Mouse (Mus musculus) kidney, adult 8-10 months (tissue): Measurements from ENCODE around the gene Pomgnt1.
A peak's percentile ranks its signal among the peaks of the same experiment; 100 is the strongest.

Source experiments
- DNase-seq, 2 experiments: peaks; one replicate each; pipeline ENCODE4 v3.0.0; 2022

Pomgnt1 gene

DNA sequence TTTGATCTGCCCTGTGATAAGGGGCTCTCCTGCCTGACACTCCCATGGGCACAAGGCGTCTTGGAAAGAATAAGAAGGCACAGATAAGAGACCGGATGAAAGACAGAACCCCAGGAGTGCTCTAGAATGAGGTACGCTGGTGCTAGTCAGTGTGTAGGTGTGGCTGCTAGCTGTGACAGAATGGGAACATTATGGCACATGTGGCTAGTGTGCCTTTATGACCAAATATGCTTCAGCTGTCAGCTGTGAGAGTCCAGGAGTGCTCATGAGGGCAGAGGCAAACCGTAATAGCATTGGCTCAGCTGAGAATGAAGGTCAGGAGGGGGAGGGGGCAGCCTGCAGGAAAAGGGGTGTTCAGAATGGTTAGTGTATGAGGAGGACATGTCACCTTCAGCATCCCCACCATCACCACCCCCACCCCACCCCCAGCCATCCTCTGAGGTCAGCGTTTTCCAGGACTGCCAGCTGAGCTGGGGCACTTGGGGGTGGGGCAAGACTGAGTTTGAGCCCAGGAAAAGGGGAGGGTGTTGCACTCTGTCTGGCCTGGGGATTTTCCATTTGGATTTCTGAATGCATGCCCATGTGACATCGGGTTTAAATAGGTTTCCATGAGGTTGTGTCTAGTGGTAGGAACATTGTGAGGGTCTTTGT is 51.0 kb downstream of the Pomgnt1 start:
- peak; percentile 61 to 79 for DNase-seq

- no peak for DNase-seq
Measured at GRCm38 (mm10) chr4:116175136-116175535, 51.5 kb downstream of the Pomgnt1 start.

DNA sequence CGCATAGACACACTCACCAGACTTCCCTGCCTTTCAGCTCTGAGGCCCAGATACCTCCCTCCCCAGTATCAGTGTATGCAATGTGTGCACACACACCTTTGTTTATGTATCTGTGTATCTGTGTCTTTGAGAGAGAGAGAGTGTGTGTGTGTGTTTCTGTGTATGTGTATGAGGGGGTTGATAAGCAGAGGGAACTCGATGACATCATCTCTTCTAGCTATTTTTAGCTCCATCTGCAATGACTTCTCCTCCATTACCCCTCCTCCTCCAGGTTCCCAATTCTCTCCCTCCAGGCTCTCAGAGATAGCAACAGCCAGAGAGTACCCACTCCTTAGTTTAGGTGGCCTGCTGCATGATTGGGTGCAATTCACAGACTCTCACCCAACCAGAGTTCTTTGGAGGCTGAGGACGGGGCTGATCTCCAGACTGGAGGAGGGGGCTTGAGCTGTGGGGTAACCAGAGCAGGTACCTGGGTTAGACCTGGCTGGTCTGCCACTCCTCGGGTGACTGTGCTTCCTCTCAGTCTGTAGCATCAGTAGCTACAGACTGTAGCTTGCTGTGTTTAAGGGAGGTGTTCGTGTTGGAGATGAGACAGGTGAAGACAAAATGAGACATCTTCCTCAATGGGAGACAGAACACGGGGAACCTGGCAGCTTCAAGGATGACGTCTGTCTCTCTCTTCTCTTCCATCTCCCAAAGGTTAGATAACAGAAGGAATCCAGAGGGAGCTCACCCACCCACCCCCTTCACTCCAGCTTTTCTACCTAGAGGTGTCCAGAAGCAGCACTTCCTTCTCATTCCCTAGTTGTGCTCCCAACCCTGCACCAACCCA is 52.3 kb downstream of the Pomgnt1 start:
- no peak for DNase-seq

- DNase-seq: peak; percentile 77 to 86
Measured at GRCm38 (mm10) chr4:116176543-116176988, 52.9 kb downstream of the Pomgnt1 start.

DNA sequence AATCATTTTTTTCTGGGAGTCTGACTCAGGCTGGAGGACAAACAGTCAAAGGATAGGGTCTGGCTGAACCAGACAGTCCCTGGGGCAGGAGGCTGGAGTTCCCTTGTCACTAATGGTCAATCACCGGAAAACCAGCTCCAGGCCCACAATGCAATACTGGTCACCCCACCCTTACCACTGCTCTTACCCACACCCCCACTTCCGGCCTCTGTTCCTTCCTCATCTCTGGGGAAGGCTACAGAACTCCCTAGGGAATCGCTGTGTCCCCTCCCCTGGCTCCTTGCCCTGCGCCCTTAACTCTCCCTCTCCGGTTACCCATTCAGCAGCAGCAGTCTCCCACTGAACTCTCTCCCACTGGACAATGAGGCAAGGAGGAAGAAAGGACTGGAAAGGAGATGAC is 53.5 kb downstream of the Pomgnt1 start:
- DNase-seq: peak; percentile 81 to 84

GRCm38 (mm10) chr4:116182079-116182478 is 58.4 kb downstream of the Pomgnt1 start:
- no peak for DNase-seq

GRCm38 (mm10) chr4:116182745-116183144 is 59.1 kb downstream of the Pomgnt1 start:
- peak in 1 of 2 experiments; percentile 39 for DNase-seq

DNA sequence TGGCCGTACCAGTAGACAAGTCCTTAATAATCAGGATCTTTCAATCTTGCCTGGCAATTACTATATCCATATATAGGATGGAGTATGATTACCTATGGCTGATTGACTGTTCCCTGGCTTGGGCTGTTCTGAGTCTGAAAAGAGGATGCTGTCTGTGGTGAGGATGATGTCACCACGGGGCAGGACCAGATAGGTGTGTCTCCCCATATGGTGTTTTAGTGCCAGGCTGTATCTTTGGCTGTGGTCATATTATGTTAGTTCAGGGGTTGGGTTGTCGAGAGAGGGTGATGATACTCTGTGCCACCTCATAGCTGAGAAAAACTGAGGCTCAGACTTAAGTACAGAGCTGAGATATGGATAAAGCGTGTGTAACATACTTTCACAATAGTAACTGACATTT is 61.4 kb downstream of the Pomgnt1 start:
- no peak for DNase-seq

DNA sequence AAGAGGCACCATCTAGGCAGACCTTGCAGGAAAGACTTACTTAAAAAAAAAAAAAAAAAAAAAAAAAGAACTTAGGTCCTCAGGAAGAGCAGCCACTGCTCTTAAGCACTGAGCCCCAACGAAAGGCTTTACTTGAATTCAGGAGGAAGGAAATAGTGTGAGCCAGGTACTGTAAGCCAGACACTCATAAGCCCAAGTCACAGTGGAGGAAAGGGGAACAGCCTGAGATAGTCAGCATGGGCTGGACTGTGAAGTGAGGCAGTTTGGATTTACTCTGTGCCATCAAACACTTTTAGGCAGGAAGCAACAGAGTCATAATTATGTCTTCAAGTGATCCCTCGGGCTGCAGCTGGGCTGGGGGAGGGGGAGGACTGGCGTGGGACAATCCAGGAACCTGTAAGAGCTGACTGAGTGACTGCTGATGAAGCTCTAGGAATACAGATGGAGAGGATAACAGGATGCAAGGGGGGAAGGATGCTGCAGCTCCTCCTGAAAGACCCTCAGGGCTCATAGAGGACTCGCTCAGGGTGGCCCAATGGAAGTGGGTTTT is 68.7 kb downstream of the Pomgnt1 start:
- peak in 1 of 2 experiments; percentile 11 for DNase-seq

DNA sequence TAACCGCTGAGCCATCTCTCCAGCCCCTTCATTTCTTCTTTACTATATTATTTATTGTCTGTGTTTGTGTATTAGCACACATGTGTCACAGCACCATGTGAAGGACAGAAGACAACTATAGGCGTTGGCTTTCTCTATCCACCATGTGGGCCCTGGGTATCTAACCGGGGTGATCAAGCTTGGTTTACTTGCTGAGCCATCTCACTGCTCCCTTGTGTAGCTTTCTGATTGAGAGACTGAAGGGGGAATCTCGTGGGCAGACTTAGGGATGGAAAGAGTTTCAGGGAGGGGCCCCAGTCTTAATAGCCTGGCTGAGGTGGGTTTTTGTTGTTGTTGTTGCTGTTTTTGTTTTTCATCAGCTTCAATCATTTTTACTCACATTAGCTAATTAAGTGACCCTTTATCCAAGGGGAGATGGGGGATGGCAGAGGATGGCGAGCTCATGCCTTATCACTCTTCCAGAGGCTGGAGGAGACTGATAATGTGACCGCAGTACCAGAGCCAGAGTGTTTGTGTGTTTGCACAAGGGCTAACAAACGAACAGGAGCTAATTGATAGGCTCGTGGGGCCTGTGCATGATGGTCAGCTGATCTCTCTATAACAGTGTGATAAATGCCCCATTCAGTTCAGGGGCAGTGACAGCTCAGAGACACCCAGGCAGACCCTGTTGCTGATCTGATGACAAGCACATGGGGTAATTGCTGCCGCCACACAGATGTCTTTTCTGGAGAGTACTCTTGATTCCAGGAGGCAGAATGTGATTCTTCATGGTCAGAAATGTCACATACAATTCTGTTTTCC is 70.1 kb downstream of the Pomgnt1 start:
- DNase-seq: no peak

DNA sequence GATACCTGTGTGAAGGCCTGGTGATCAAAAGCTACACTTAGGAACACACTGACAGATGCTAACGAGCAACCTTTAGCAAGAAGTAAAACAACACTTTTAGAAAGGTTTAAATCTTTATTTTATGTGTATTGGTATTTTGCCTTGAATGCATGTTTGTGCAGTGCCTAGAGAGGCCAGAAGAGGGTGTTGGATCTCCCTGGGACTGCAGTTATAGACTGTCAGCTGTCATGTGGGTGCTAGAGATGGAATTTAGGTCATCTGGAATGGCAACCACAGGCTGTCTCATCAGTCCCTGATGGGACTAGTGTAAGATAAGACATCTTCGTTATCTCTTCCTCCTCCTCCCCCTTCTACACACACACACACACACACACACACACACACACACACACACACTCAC is 74.8 kb downstream of the Pomgnt1 start:
- DNase-seq: no peak

DNA sequence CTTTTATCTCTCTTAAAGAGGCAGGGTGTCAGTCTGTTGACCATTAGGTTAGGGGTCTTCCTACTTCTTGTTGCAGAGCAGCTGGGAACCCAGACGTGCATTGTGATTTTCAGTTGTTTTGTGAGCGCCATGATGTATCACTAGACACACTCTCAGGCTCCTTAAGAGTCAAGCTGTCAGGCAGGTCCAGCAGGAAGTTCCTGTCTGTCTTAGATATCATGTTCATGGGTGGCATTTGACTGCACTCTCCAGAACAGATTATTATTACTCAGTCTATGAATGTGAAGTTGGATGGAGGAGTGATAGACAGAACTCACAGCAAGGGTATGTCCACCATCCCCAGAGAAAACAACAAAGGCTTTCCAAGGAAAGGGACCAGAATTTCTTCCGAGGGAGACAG is 80.8 kb downstream of the Pomgnt1 start:
- DNase-seq: no peak

DNA sequence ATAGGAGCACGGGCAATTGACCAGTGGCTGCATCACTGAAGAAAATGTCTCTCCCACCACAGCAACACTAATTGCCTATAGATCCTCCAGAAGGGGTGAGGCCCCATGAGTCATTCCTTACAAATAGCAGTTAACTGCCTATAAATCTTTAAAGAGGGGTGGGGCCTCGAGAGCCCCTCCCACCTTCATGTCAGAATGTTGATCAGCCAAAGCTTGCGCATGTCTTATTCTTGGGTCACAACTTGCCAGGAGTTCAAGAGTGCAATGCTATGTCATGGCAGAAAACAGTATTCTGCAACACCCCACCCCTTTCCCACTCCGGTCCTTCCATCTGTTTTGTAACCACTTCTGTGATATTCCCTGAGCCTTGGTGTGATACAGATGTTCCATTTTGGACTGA is 82.9 kb downstream of the Pomgnt1 start:
- no peak for DNase-seq

DNA sequence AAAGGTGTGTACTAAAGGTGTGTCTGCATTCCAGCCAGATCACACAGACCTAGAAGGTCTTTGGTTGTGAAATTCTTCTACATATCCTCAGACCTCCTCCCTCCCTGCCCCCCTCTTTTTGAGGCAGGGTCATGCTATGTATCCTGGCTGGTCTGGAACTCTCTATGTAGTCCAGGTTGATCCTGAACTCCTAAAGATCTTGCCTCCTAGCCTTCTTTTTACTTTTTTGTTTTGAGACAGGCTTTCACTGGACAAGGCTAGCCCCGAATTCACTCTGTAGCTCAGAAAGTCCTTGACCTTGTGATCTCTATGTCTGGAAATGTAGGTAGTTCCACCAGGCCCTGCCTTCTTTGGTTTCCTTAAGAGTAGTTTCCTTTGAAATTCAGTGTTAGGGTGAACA is 85.3 kb downstream of the Pomgnt1 start:
- DNase-seq: no peak
